Mouse (Mus musculus) cerebral cortex, adult 2 months (tissue): ENCODE results near the gene Irx5.

ENCODE experiments used
- whole genome bisulfite sequencing: fragments of 180-500 bp; shearing (Covaris S2); methylation state at CpG from one replicate; pipeline ENCODE4 v1.1.7; 2018; 5-methylcytosine and 5-hydroxymethylcytosine counted together

Gene Irx5

DNA sequence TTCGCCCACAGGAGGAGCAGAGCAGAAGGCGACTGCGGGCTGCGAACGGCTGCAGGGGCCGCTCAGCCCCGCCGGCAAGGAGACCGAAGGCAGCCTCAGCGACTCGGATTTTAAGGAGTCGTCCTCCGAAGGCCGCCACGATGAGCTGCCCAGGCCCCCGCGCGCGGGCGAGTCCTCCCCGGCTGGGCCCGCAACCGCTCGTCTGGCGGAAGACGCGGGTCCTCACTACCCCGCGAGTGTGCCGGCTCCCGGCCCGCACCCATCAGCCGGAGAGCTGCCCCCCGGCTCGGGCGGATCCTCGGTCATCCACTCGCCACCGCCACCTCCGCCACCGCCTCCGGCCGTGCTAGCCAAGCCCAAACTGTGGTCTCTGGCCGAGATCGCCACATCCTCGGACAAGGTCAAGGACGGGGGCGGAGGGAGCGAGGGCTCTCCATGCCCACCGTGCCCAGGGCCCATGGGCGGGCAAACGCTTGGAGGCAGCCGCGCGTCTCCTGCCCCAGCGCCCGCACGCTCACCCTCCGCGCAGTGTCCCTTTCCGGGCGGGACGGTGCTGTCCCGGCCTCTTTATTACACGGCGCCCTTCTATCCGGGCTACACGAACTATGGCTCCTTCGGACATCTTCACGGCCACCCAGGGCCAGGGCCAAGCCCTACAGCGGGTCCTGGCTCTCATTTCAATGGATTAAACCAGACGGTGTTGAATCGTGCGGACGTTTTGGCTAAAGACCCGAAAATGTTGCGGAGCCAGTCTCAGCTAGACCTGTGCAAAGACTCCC is 2.8 kb downstream of the Irx5 start:
- 3% methylated on average over 74 of the region's 77 CpGs for WGBS

DNA sequence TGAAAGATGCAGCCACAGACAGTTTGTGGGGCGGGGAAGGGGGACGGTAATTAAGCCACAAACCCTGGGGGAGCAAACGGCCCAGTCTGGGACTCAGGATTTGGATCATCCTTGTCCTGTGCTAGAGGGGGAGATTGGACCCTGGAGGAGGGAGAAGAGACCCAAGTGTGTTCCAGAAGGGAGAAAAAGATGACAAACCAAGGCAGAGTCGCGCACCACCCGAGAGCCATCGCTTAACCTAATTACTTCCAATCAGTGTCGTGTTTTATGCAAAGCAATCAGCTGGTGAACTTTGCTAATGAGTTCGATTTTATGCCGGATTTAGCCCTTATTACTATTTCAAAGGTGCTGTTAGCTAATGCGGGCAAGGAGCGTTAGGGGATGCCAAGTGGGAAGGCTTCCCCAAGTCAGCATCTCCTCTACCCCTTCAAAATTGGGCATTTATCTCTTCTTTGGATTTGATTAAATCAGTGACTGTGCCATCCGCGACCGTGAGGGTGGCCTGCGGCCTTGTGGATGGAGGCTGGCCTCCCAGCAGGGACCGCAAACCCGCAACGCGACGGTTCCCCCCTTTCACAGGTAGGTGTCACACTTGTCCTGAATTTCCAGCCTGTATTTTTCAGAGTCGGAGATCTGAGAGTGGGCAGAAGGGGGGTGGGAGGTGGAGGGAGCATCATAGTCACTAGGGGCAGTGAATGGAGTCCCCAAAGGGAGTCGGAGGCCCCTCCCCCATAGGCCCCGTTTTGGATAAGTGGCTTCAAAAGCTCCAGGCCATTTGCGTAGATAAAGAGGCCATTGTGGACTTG is 4.3 kb downstream of the Irx5 start:
- WGBS = 8% methylated on average over 25 of the region's 25 CpGs

DNA sequence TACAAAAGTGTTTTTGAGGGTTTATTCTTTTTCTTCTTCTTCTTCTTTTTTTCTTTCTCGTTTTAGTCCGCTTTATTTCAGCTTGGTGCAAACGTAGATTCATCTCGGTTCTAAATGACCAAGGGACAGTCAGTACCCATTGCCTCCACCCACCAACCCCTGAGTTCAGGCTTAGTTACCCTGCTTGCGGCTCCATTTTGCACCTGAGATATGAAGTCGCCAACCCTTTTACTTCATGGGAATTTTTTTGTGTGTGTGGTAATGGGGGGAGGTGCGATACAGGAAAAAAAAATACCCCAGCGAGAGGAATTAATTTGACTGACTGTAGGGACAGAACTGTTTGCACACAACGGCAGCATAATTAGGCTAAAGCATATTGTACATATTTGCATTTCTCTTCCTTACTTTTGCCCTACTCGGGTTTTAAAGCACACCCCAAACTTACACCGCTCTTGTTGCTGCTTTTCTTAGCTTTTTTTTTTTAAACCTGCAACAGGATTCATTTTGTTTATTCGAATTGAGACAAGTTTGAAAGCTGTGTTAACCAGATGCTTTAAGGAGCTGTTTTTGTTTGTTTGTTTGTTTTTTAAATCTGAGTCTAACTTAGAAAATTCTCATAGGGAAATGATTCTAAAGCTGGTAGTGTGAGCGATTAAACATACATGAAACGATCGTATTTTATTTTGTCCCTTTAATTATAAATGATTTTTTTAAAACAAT is 5.1 kb downstream of the Irx5 start:
- 5% methylated on average over 15 of the region's 15 CpGs for WGBS

DNA sequence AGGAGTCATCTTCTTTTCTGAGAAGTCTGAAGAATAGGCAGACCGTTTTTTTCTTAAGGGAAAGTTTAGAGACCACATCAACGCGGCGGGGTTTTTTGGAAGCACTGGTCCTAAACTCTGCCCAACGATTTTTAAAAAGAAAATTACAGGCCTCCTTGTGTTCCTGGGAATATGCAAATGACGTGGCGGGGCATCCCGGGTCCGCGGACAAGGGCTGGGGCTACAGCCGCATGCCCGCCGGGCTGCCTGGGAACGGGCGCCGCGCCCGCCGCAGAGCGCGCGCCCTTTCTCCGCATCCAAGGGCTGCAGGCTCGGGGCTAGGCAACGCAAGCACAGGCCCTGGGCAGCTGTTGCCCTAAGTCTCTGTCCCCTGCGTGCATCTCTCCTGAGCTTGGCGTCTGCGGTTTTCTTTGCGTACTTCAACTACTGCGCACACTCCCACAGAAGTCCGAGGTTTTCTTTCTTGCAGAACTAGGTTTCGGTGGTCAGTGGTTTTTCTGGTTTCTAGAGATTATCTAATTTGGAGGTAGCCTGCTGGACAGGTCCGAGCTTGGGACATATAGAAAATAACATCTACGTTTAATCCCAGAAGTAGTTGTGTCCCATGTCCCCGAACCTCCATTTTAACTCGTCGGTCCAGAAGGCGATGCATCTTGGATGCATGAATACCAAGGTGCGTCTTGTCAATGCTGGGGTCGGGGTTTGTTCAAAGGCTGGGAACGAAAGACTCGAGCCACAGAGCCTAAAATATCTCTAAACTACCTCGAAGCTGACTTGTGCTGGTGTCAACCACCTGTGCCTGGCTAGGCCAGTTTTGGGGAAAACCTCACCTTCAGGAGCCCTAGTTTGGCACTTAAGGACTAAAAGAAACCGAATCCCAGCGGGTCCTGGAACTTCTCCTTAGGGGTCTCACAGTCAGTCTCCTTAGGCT is 6.1 kb downstream of the Irx5 start:
- 5% methylated on average over 45 of the region's 45 CpGs for WGBS

DNA sequence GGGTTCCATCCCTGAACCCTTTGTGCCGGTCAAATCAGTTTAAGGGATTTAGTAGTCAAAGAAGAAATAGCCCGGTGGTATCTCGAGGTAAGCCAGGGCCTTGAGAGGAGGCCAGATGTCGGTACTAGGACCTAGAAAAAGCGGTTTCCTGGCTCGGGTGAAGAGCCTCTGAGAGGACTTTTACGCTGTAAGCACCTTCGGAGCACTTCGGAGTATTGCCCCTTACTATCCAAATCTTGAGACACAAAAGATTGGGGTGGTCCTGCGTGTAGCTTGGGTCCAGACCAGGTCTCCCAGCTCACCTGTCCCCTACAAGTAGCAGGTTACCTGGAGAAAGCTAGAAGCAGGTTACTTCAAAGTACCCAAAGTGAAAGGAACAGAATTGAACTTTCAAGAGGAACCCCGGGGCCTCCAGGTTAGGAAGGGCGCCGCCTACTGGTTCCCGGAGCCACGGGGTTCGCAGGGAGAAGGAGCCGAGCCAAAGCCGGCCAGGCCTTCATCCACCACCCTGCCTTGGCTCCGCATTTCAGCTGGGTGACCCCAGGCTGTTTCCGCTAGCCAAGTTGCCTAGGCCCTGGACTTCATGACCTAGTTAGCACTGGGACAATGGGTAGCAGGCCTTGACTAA is 6.8 kb downstream of the Irx5 start:
- WGBS = 6% methylated on average over 20 of the region's 20 CpGs

DNA sequence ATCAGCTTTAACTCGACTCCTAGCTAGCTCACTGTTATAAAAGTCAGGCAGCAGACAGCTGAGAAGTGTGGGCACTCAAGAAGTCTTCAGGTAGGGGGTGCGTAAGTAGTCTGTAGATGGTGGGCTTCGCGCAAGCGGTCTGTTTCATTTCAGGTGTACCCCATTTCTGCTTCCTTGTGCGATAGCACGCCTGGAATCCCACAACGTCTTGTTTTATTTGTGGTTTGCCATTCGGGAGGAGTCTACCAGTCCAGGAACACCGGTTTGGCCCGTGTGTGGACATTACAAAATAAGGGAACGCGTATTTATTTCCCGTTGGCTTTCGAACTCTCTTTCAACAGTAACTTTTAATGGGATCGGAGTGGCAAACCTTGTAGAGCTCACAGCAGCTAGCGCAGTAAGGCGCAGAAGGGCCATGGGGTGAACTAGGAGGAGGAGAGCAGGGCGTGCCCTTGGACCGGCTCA is 7.4 kb downstream of the Irx5 start:
- 22% methylated on average over 20 of the region's 20 CpGs for WGBS

DNA sequence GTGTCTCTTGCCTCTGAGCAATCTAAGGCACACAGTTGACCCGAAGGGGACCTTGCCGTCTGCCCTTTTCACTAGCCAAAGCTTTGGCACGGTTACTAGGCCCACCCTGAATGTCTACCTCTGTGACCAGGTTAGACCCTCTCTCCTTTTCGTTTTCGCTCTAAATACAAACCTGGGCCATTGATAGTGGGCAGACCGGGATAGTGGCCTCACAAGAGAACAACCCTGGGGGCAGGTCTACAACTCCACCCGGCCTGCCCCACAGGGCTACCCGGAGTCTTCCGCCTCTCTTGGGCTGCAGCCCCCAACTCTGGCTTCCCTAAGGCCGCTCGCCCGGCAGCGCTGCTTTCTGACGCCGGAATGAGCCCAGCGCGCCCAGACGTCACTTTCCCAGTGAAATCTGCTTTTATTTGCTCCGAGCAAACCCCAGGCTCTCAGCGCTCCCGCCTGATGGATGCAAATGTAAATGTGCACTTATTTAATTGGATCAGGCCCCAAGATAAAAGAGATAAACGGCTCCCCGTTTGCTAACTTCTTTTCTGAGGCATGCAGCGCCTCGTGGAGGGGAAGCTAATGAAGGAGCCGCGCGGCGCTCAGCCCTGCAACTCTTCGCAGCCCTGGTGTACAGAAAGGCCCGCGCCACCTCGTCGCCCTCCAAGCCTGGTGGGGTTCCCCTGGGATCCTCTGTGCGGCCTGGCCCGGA is 8.0 kb downstream of the Irx5 start:
- WGBS = 5% methylated on average over 36 of the region's 36 CpGs

DNA sequence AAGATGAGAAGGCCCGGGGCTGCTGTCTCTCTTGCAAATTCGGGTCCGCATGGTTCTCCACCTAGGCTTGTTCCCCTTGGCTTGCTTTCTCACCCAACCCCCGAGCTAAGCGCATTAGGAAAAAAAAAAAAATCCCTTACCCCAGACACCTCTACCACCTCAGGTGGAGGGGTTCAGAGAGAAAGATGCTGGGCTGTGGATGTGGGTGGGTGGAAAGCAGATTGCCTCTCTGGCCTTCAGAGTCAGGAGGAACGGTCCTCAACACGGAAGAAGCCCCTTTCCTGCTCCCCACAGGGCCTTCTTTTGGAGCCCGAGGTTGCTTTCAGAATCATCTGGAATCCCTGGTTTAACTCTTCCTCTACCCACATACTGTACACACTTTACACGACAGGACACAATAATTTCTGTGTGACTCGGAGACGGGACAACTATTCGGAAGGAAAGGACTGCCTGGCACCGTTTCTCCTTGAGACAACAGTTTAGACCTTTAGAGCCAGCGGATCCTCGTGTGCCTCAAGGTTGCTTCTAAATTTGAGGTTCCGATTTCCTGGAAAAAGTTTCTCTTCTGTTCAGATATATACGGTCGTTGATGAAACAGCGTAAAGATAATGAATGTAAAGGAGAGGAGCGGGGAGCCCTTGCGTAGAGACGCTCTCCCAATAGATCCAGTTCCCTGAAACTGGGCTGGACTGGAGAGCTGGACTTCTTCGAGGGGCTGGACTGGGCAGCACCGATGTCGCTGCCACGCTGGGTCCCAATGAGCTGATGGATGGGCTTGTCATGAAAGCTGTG is 8.7 kb downstream of the Irx5 start:
- WGBS = 12% methylated on average over 26 of the region's 26 CpGs

DNA sequence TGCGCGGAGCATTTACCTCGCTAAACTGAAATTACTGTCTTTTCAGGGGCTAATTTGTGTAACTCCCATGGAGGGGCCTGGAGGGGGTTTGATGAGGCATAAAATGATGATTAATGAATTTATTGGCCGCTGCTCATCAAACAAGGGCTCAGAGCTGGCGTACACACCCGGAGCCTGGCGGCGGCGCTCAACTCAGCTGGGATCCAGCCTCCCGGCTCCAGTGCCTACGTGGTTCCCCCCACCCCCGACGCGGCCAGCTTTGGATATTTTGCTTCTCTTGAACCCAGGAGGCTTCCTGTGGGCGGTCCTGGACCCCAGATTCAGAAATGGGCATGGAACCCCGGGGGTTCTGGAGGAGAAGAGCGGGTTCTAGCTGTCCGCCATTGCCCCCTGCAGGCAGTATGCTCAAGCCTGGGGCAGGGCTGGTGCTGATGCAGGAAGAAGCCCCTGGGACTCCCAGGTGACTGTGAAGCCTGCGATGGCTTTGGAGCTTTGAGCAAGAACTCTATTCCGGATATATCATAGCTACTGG is 9.4 kb downstream of the Irx5 start:
- WGBS = 10% methylated on average over 20 of the region's 20 CpGs

DNA sequence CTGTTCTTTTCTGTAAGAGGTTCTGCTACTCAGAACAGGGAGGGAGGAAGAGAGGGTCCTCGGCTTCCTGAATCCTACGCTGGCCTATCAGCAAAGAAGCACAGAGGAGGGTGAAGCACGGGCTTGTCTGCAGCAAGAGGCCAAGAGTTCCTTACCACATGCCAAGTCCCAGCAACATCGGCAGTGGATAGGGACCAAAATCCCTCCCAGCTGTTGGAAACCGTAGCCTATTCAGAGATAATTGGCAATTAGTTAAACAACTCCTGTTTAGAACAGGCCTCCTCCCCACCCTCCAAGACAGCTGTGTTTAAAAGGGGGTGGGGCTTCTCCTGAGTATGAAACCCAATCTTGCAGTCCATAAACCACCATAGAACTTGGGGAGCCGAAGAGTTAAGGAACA is 22.1 kb downstream of the Irx5 start:
- WGBS = 40% methylated on average over 6 of the region's 6 CpGs

DNA sequence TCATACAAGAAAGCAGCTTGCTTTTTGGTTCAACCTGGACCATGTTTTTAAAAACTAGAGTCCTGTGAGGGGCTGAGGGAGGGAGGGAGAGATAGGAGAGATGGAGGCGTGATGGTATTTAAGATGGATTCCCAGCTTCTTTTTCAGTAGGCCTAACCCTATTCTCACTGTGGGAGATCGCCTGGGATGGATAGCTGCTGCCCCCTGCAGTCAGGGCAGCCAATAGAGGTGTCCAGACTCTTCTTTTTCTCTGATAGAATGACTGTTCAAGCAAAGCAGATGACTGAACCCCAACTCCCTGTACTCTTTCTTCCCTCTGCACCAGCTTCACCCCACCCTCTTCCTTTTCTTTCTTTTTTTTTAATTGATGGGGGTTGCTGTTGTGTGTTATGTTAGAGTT is 23.1 kb downstream of the Irx5 start:
- 76% methylated on average over 2 of the region's 2 CpGs for WGBS

DNA sequence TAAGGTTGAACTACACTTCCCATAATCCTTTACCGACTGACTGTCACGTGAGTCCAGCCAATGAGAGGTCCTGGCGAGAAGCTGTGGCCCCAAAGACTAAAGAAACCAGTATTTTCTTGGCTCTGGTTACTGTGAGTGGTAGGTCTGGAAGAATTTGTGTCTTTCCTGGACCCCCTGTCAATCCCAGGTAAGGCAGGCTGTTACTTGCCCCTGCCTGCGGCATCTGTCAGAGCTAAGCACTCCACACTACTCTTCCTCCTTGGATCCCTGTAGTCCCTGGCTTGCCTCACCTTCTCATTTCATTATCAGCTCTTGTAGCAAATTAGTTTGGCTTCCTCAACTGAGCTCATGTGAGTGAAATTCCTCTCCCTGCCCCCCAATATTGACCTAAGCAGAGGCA is 30.5 kb downstream of the Irx5 start:
- WGBS = 91% methylated on average over 4 of the region's 4 CpGs

DNA sequence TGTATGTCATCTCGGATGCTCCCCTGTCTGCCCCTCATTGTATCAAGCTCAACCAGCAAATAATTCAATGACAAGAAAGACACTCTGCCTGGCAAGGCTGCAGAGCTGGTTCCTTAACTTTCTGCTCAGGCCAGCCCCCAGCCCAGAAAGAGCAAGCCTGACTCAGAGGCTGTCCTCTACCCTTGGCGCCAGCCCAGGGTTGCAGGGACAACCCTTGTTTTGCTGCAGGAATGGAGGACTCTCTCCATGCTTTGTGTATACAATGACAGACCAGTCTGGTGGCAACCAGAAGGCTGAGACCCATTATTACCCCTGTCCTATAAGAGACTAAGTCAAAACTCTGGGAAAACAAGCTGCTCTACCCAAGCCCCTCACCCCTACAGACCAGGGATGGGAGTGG is 46.8 kb downstream of the Irx5 start:
- WGBS = 82% methylated on average over 2 of the region's 2 CpGs

DNA sequence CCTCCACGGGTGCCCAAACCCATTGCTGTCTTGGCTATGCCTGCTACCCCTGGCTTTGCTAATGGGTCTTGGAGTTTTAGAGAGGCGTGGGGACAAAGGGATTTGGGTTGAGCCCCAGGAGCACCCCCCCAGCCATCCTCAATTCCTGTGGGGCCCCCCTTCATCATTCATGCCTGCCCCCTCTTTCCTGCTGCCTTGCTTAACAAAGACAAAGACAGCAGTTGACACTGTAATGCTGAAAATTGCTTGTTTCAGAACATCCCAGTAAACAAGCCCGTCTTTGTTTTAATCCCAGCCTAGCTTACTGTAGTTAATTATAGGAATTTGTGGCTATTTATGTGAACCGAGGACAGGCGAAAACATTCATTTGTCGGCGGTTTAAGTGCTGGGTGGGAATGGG is 50.7 kb downstream of the Irx5 start:
- 45% methylated on average over 7 of the region's 7 CpGs for WGBS

DNA sequence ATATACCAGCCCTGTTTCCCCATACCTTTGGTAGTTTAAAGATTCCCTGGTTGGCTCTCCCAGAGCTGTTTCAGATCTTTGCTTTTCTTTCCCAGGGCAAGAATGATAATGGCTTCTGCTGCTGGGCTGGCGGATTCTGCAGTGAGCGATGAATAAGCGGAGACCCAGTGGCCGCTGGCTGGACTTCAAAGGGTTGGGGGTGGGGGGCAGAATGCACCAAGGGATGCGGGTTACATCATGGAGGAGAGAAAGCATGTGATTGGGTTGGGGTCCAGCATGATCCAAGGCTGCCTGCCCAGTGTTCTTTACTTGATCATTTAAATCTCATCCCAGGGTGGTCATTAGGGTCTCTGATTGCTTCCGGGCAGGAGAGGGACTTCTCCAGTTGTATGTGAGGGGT is 56.2 kb downstream of the Irx5 start:
- WGBS = 70% methylated on average over 6 of the region's 6 CpGs

DNA sequence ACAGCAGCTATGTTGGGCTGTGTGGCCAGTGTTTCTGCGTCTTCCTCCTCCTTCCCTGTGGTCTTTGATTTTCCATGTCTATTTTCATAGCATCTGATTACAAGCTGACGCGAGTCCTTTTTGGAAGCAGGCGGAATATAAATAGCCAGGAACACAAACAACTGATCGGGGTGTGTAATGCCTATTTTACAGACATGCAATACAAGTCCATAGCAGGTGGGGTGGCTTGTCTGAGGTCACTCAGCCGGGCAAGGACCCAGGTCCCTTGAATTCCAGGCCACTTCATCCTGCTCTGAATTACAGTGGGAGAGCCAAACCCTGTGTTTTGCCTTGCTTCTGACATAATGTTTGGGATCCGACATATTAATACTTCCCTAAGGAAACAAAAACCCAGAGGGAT is 63.2 kb downstream of the Irx5 start:
- 78% methylated on average over 7 of the region's 7 CpGs for WGBS
